ENCODE assay signal across 18 mouse cellular contexts in the genomic region with DNA sequence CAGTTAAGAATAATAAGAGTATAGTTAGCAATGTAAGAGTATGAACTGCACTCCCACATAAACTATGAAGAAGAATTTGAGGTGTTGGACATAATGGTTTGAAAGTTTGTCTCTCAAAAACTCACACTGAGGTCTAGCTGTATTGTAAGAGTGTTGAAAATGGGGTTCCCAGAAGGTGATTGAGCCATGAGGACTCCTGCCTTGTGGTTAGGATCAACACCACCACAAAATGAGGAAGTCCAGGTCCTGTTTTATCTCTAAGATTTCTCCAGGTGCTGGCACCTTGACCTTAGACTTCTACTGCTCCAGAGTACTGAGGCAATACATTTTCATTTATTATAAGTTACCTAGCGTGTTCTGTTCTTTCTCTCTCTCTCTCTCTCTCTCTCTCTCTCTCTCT.
"Had no signal": no experiment of that assay in that cellular context is flagged by ENCODE, and none has a peak within 500 bp of the region (broad histone marks: within the 10 kb centered on the region; RNA-seq: fewer than 3 reads in every experiment).

No protein-coding gene starts in this region.

- H3K4me1 ChIP-seq: liver, embryonic 15.5 days; lung, embryonic 15.5 days; megakaryocyte, embryonic 14.5 days; midbrain, embryonic 13.5 days; midbrain, embryonic 15.5 days; neural tube, embryonic 12.5 days had no signal

- H3K4me3 ChIP-seq: liver, embryonic 15.5 days; lung, embryonic 15.5 days; megakaryocyte, embryonic 14.5 days; midbrain, embryonic 13.5 days; midbrain, embryonic 15.5 days; neural tube, embryonic 12.5 days had no signal

- ATAC-seq: liver, postnatal 0 days; lung, postnatal 0 days; midbrain, embryonic 13.5 days; midbrain, embryonic 15.5 days had no signal

- H3K27me3 ChIP-seq: liver, embryonic 15.5 days; lung, embryonic 15.5 days; megakaryocyte, embryonic 14.5 days; midbrain, embryonic 13.5 days; midbrain, embryonic 15.5 days; neural tube, embryonic 12.5 days had no signal

- H3K9me3 ChIP-seq: liver, embryonic 15.5 days; midbrain, embryonic 15.5 days had no signal

- H3K9ac ChIP-seq: liver, embryonic 15.5 days; liver, postnatal 0 days; lung, embryonic 15.5 days; midbrain, embryonic 13.5 days; midbrain, embryonic 15.5 days; neural tube, embryonic 12.5 days had no signal

- DNase-seq: liver, postnatal 0 days; lung, adult 2 months; lung, postnatal 14 days; lung, postnatal 36 days; right cerebral cortex, postnatal 14 days; spleen, adult 18-20 months; thymus, adult 18-20 months; thymus, postnatal 14 days; thymus, postnatal 36 days had no signal

- H3K4me2 ChIP-seq: liver, embryonic 15.5 days; lung, embryonic 15.5 days; midbrain, embryonic 11.5 days; midbrain, embryonic 13.5 days; midbrain, embryonic 15.5 days; neural tube, embryonic 12.5 days had no signal

- H3K36me3 ChIP-seq: liver, embryonic 15.5 days; lung, embryonic 15.5 days; midbrain, embryonic 13.5 days; midbrain, embryonic 15.5 days; neural tube, embryonic 12.5 days had no signal

- H3K27ac ChIP-seq: liver, embryonic 15.5 days; lung, embryonic 15.5 days; macrophage; midbrain, embryonic 13.5 days; midbrain, embryonic 15.5 days; neural tube, embryonic 12.5 days had no signal
